Mouse (Mus musculus): ENCODE measurements at regions not wholly inside any gene's neighbourhood (a gene's known extent, or its start where the extent isn't known, plus 50 kb on each side); places are given as distances from the start of the nearest gene placed in this dataset.

DNA sequence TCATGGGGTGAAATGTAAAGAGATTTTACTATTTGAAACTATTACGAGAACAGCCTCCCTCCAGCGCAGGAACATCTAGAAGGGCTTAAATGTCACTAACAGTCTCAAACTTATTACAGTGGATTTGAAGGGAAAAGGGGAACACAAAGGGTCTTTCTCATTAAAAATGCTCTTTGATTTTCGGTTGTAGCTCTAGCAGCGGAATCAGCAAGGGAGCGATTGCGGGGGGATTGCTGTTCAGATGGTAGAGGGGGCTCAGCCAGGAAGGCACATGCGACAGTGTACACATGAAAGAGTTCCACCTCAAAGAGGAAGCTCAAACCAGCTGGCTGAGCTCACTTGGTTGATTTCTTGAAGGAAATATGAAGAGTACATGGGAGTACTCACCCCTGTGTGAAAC lies 66.7 kb upstream of the Cacna2d3 start:
- TF ChIP-seq SMC3 (IDR thresholded peaks at IDR 0.05; ENCODE audit: low read depth, low read length) = no peak
- no peak for TF ChIP-seq GABPA (IDR thresholded peaks at IDR 0.05; ENCODE audit: insufficient replicate concordance, low read depth, low read length)
- no peak for TF ChIP-seq POLR2A (IDR thresholded peaks at IDR 0.05; ENCODE audit: low read depth, low read length)
- no peak for TF ChIP-seq RAD21 (IDR thresholded peaks at IDR 0.05; ENCODE audit: low read depth, low read length)
- no peak for TF ChIP-seq USF2 (conservative IDR thresholded peaks at IDR 0.05; ENCODE audit: low read depth, low read length)
- TF ChIP-seq ZKSCAN1 (IDR thresholded peaks at IDR 0.05; ENCODE audit: borderline replicate concordance, low read depth, low read length) = no peak
- TF ChIP-seq MAZ (IDR thresholded peaks at IDR 0.05; ENCODE audit: low read depth, low read length) = no peak
- TF ChIP-seq RCOR1 (conservative IDR thresholded peaks at IDR 0.05; ENCODE audit: low read depth, low read length) = no peak
- no peak for TF ChIP-seq CTCF (conservative IDR thresholded peaks at IDR 0.05 in 1 of 2, IDR thresholded peaks at IDR 0.05 in 1 of 2; ENCODE audit: low read depth in 2 of 2, low read length in 2 of 2)
- TF ChIP-seq ELF1 (IDR thresholded peaks at IDR 0.05; ENCODE audit: low read depth, low read length) = no peak
